Mouse (Mus musculus): ENCODE measurements around the gene Gm10135. TPM values are rescaled to one million over a fixed set of nuclear protein-coding genes. Genes with fewer than 3 reads are reported as not detected.

Gene Gm10135
- polyA plus RNA-seq (2012): not detected in 2 replicates

DNA sequence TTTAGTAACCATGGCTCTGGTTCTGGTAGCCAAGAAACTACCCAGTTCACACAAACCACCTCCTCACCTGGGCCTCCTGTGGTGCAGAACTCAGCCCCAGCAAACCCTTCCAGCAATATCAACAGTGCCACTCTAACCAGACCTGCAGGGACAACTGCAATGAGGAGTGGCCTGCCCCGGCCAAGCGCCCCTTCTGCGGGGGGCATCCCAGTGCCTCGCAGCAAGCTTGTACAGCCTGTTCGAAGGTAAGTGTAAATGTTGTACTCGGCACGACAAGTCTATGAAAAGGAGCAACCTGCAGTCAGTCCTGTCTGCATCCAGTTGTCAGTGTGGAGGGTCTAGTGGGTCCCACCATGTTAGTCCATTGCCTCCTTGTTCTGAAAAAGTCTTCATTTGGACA, at the start of gene Gm10135:
Gm10135 (minus strand) TSS at position 101 of the 400 bp plus-strand sequence.
- no peak for TF ChIP-seq GATA1 (IDR thresholded peaks at IDR 0.05; ENCODE audit: low read length)

DNA sequence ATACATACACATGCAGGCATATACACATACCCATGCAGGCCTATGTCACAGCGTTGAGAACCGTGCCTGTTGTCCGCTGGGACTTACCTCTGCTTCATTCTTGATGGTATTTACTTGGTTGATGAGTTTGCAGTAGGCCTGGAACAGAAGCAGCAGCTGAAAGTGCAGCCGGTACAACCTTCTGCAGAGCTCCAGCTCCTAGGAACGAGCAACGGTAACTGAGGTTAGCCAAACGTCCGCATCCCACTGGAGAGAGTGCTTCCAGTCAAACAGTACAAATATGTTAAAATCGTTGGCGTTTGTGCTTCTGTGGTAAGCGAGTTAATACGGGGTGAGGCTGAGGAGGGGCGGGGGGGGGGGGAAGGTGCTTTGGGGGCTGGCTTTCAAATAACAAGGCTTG, 49.3 kb upstream of the Gm10135 start:
- TF ChIP-seq GATA1 (IDR thresholded peaks at IDR 0.05; ENCODE audit: low read length): no peak

DNA sequence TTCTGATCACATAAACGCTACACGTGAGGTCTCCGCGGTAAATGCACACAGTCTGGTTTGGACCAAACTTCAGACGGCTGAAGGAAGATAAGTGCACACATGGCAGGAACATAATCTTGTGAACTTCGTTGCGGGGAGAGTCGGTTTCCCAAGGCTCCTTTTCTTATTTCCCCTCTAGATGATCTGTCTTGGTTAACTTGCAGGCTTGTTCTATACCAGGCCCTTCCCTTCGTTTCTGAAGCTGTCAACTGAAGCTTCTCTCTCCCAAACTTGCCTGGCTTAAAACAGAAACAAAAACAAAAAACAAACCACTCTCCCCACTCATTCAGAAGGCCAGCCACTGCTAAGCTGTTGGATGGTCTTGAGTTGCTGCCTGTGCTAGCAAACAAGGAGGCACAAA, 40.2 kb upstream of the Gm10135 start:
- no peak for TF ChIP-seq GATA1 (IDR thresholded peaks at IDR 0.05; ENCODE audit: low read length)

DNA sequence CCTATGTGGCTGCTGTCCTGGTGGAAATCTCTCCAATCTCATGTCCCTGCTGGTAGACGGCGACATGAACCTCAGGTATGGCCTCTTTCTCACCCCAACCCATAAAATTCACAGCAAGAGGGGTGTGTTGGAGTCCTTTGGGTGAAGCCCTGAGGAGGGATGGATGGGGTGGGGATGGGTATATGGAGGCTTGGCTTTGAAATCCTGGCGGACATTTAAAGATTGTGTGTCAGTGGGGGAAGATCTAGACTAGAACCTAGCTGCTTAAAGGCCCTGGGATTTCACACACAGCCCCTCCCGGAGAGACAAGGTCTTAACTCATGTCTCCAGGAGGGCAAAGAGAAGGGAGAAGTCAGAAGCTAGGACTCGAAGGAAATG, 33.1 kb upstream of the Gm10135 start:
- no peak for TF ChIP-seq GATA1 (IDR thresholded peaks at IDR 0.05; ENCODE audit: low read length)

DNA sequence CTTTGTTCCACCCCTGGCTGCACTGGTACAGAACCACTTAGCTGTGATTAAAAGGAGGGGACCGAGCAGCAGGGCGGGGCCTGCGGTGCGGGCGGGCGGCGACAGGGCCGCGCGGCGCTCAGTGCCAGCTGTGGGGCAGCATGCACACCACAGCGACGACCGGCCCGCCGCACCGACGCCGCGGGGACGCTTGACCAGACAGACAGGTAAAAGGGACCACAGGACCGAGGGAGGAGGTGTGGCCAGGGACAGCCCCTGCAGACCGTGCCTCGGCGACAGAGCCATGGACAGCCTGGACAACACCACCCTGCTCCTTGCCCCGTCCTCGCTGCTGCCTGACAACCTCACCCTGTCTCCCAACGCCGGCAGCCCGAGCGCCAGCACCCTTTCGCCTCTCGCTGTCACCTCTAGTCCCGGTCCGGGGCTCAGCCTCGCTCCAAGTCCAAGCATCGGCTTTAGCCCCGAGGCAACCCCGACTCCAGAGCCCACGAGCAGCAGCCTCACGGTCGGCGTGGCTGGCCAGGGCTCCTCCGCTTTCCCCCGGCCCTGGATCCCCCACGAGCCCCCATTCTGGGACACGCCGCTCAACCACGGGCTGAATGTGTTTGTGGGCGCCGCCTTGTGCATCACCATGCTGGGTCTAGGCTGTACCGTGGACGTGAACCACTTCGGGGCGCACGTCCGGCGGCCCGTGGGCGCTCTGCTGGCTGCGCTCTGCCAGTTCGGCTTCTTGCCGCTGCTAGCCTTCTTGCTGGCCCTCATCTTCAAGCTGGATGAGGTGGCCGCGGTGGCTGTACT, 32.5 kb upstream of the Gm10135 start, which contains the start of gene Slc10a4:
Slc10a4 (plus strand) TSS at position 100 of the 798 bp plus-strand sequence.
- TF ChIP-seq GATA1 (IDR thresholded peaks at IDR 0.05; ENCODE audit: low read length): no peak

GRCm38 (mm10) chr5:73004046-73004445, 29.5 kb upstream of the Gm10135 start:
- TF ChIP-seq GATA1 (IDR thresholded peaks at IDR 0.05; ENCODE audit: low read length): no peak

- TF ChIP-seq GATA1 (IDR thresholded peaks at IDR 0.05; ENCODE audit: low read length): no peak
Measured at GRCm38 (mm10) chr5:72995379-72995778, 20.9 kb upstream of the Gm10135 start.

GRCm38 (mm10) chr5:72994928-72995327, 20.4 kb upstream of the Gm10135 start:
- no peak for TF ChIP-seq GATA1 (IDR thresholded peaks at IDR 0.05; ENCODE audit: low read length)

- TF ChIP-seq GATA1 (IDR thresholded peaks at IDR 0.05; ENCODE audit: low read length): no peak
Measured at GRCm38 (mm10) chr5:72994424-72994823, 19.9 kb upstream of the Gm10135 start.

- no peak for TF ChIP-seq GATA1 (IDR thresholded peaks at IDR 0.05; ENCODE audit: low read length)
Measured at GRCm38 (mm10) chr5:72992474-72992873, 18.0 kb upstream of the Gm10135 start.

DNA sequence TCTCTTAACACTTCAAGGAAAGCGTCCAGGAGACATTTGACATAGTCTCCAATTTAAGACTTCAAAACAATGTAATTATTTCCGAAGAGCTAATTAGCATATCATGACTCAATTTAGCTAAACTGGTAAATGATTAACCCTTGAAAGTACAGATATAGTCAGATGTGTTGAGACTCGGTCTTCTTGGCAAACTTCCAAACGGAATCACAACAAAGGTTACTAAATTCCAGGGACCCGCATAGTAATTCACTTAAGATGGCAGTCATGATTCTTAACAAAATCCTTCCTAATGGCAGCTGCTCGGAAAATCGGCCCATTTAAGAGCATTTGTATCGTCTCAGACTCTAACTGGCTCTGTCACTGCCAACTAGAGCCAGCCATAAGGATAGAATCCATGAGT, 15.3 kb upstream of the Gm10135 start:
- TF ChIP-seq GATA1 (IDR thresholded peaks at IDR 0.05; ENCODE audit: low read length): no peak

GRCm38 (mm10) chr5:72987786-72988185, 13.3 kb upstream of the Gm10135 start:
- TF ChIP-seq GATA1 (IDR thresholded peaks at IDR 0.05; ENCODE audit: low read length): no peak

DNA sequence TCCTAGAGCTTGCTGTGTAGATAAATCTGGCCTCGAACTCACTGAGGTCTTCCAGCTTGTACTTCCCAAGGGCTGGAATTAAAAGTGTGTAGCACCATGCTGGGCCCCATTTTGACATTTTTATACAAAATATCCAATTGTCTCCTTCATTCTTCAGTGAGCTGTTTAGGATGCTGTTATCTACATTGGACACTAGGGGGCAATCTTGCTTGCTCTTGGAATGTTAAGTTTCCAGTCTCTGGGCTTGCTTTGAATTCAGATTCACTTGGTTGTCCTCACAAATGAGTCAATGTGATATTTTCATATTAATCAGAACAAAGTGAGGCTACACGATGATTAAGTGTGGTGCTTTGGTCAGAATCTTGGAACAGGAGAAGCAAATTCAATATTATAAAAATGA, 9.6 kb upstream of the Gm10135 start:
- TF ChIP-seq GATA1 (IDR thresholded peaks at IDR 0.05; ENCODE audit: low read length): no peak

GRCm38 (mm10) chr5:72976539-72976938, 2.0 kb upstream of the Gm10135 start:
- no peak for TF ChIP-seq GATA1 (IDR thresholded peaks at IDR 0.05; ENCODE audit: low read length)

DNA sequence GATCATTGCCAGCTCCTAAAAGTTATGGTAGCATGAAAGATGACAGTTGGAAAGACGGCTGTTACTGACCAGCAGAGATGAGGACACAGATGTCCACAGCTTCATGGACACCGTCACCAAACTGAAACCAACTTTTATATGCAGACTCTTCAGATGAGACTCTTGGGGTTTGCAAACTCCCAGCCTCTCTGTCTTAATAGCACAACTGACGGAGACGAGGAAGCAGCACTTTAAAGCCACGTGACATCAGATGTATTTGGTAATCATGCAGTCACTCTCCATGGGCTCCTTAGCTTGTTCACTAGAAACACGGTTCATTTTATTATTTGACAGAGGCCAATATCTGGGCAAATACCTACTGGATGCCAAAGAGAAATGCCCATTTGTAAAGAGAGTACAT, 1.5 kb upstream of the Gm10135 start:
- no peak for TF ChIP-seq GATA1 (IDR thresholded peaks at IDR 0.05; ENCODE audit: low read length)

- TF ChIP-seq GATA1 (IDR thresholded peaks at IDR 0.05; ENCODE audit: low read length): no peak
Measured at GRCm38 (mm10) chr5:72972934-72973333, 1.6 kb downstream of the Gm10135 start.

- no peak for TF ChIP-seq GATA1 (IDR thresholded peaks at IDR 0.05; ENCODE audit: low read length)
Measured at GRCm38 (mm10) chr5:72972435-72972834, 2.1 kb downstream of the Gm10135 start.

All from G1E-ER4 (cell line).